Mouse (Mus musculus): ENCODE results near the gene Msmp. TPM values are rescaled to one million over a fixed set of nuclear protein-coding genes. Genes with fewer than 3 reads are reported as not detected.

The Msmp gene
- total RNA-seq, 2 experiments from 2014 or later: not detected

Other genes starting within 250 kb of the Msmp start
- 2.1 and 3.0 TPM in 2 replicates for gene Rusc2, start 202.5 kb downstream of the Msmp start, total RNA-seq (2015)
- gene Rusc2, start 202.5 kb downstream of the Msmp start, total RNA-seq (2017): 0.77 and 2.3 TPM in 2 replicates
- not detected in 2 replicates for gene Fam166b, start 155.4 kb downstream of the Msmp start, total RNA-seq (2015)
- gene Fam166b, start 155.4 kb downstream of the Msmp start, total RNA-seq (2017): not detected in 2 replicates
- gene Tesk1, start 142.6 kb downstream of the Msmp start, total RNA-seq (2015): 5.7 and 6.3 TPM in 2 replicates
- 7.6 and 9.3 TPM in 2 replicates for gene Tesk1, start 142.6 kb downstream of the Msmp start, total RNA-seq (2017)
- gene Cd72, start 129.9 kb downstream of the Msmp start, total RNA-seq (2015): 0.57 and 2.5 TPM in 2 replicates
- gene Cd72, start 129.9 kb downstream of the Msmp start, total RNA-seq (2017): 3.0 and 3.5 TPM in 2 replicates
- not detected in 2 replicates for gene Sit1, start 100.8 kb downstream of the Msmp start, total RNA-seq (2015)
- gene Sit1, start 100.8 kb downstream of the Msmp start, total RNA-seq (2017): 0.77 TPM in 1 of 2 replicates, not detected in the other
- gene Ccdc107, start 91.6 kb downstream of the Msmp start, total RNA-seq (2015): 16.7 and 17.5 TPM in 2 replicates
- gene Ccdc107, start 91.6 kb downstream of the Msmp start, total RNA-seq (2017): 23.6 and 32.6 TPM in 2 replicates
- gene Arhgef39, start 84.8 kb downstream of the Msmp start, total RNA-seq (2015): 54.6 and 60.0 TPM in 2 replicates
- gene Arhgef39, start 84.8 kb downstream of the Msmp start, total RNA-seq (2017): 52.3 and 54.1 TPM in 2 replicates
- gene Car9, start 77.5 kb downstream of the Msmp start, total RNA-seq (2015): 3.0 and 3.5 TPM in 2 replicates
- gene Car9, start 77.5 kb downstream of the Msmp start, total RNA-seq (2017): 0.41 and 1.1 TPM in 2 replicates
- 0.11 TPM in 1 of 2 replicates, not detected in the other for gene Tpm2, start 60.7 kb downstream of the Msmp start, total RNA-seq (2015)
- gene Tpm2, start 60.7 kb downstream of the Msmp start, total RNA-seq (2017): 0.11 and 0.33 TPM in 2 replicates
- 29.4 and 33.0 TPM in 2 replicates for gene Creb3, start 22.2 kb downstream of the Msmp start, total RNA-seq (2015)
- gene Creb3, start 22.2 kb downstream of the Msmp start, total RNA-seq (2017): 84.6 and 101 TPM in 2 replicates
- 226 and 299 TPM in 2 replicates for gene Tln1, start 21.8 kb downstream of the Msmp start, total RNA-seq (2015)
- 408 and 426 TPM in 2 replicates for gene Tln1, start 21.8 kb downstream of the Msmp start, total RNA-seq (2017)
- gene Rgp1, start 5.8 kb downstream of the Msmp start, total RNA-seq (2015): 18.6 and 20.8 TPM in 2 replicates
- gene Rgp1, start 5.8 kb downstream of the Msmp start, total RNA-seq (2017): 8.2 and 24.7 TPM in 2 replicates
- 8.4 and 8.5 TPM in 2 replicates for gene Gba2, start 5.6 kb downstream of the Msmp start, total RNA-seq (2015)
- gene Gba2, start 5.6 kb downstream of the Msmp start, total RNA-seq (2017): 9.5 and 9.8 TPM in 2 replicates
- 0.29 and 1.7 TPM in 2 replicates for gene Npr2, start 47.4 kb upstream of the Msmp start, total RNA-seq (2015)
- 0.33 and 1.3 TPM in 2 replicates for gene Npr2, start 47.4 kb upstream of the Msmp start, total RNA-seq (2017)
- gene Spag8, start 69.1 kb upstream of the Msmp start, total RNA-seq (2015): not detected in 2 replicates
- gene Spag8, start 69.1 kb upstream of the Msmp start, total RNA-seq (2017): not detected in 2 replicates
- 23.8 and 24.3 TPM in 2 replicates for gene Hint2, start 72.0 kb upstream of the Msmp start, total RNA-seq (2015)
- 24.6 and 27.9 TPM in 2 replicates for gene Hint2, start 72.0 kb upstream of the Msmp start, total RNA-seq (2017)
- 0.27 and 0.42 TPM in 2 replicates for gene Tmem8b, start 84.5 kb upstream of the Msmp start, total RNA-seq (2015)
- gene Tmem8b, start 84.5 kb upstream of the Msmp start, total RNA-seq (2017): 0.04 and 0.16 TPM in 2 replicates
- 0.11 TPM in 1 of 2 replicates, not detected in the other for gene Fam221b, start 84.7 kb upstream of the Msmp start, total RNA-seq (2015)
- 0.20 and 0.33 TPM in 2 replicates for gene Fam221b, start 84.7 kb upstream of the Msmp start, total RNA-seq (2017)
- gene Olfr70, start 116.3 kb upstream of the Msmp start, total RNA-seq (2015): not detected in 2 replicates
- not detected in 2 replicates for gene Olfr70, start 116.3 kb upstream of the Msmp start, total RNA-seq (2017)
- not detected in 2 replicates for gene Olfr71, start 125.8 kb upstream of the Msmp start, total RNA-seq (2015)
- gene Olfr71, start 125.8 kb upstream of the Msmp start, total RNA-seq (2017): not detected in 2 replicates
- not detected in 2 replicates for gene Hrct1, start 142.7 kb upstream of the Msmp start, total RNA-seq (2015)
- not detected in 2 replicates for gene Hrct1, start 142.7 kb upstream of the Msmp start, total RNA-seq (2017)
- not detected in 2 replicates for gene Spaar, start 145.5 kb upstream of the Msmp start, total RNA-seq (2015)
- gene Spaar, start 145.5 kb upstream of the Msmp start, total RNA-seq (2017): not detected in 2 replicates
- gene Olfr159, start 186.5 kb upstream of the Msmp start, total RNA-seq (2015): not detected in 2 replicates
- not detected in 2 replicates for gene Olfr159, start 186.5 kb upstream of the Msmp start, total RNA-seq (2017)
- gene Olfr156, start 239.4 kb upstream of the Msmp start, total RNA-seq (2015): not detected in 2 replicates
- gene Olfr156, start 239.4 kb upstream of the Msmp start, total RNA-seq (2017): not detected in 2 replicates